Mouse (Mus musculus) forebrain, embryonic 14.5 days (tissue): ENCODE measurements at regions not wholly inside any gene's neighbourhood (a gene's known extent, or its start where the extent isn't known, plus 50 kb on each side); places are given as distances from the start of the nearest gene placed in this dataset.

ENCODE experiments used
- ATAC-seq: fragments of 200-750 bp; cut with Nextera tagmentation; 2 replicates; pipeline ENCODE4 v1.8.0; 2017; ENCODE audit warnings: mild to moderate bottlenecking, moderate library complexity
- DNase-seq: peaks from one replicate; pipeline ENCODE4 v3.0.0-alpha.2; 2015; ENCODE audit warnings: low spot score
- H3K27ac ChIP-seq: fragments of 300-500 bp; sonication (generic); 2 replicates; pipeline ENCODE4 v1.5.1; 2014; ENCODE audit warnings: low read depth, mild to moderate bottlenecking, control low read depth, low read length, moderate library complexity
- H3K27me3 ChIP-seq: fragments of 300-500 bp; sonication (generic); replicated peaks from 2 replicates; pipeline ENCODE4 v1.6.1; 2014; ENCODE audit warnings: low read length, control low read depth, mixed read lengths; ENCODE audit not compliant: control insufficient read depth, insufficient read depth
- H3K36me3 ChIP-seq: fragments of 300-500 bp; sonication (generic); 2 replicates; pipeline ENCODE4 v1.6.1; 2014; ENCODE audit warnings: low read length, control low read depth; ENCODE audit not compliant: control insufficient read depth, insufficient read depth
- H3K4me1 ChIP-seq: fragments of 300-500 bp; sonication (generic); 2 replicates; pipeline ENCODE4 v1.6.1; 2014; ENCODE audit warnings: antibody characterized with exemption, low read length, control low read depth; ENCODE audit not compliant: control insufficient read depth, insufficient read depth
- H3K4me2 ChIP-seq: fragments of 300-500 bp; sonication (generic); 2 replicates; pipeline ENCODE4 v1.6.1; 2014; ENCODE audit warnings: mild to moderate bottlenecking, control low read depth, low read length
- H3K4me3 ChIP-seq: fragments of 300-500 bp; sonication (generic); 2 replicates; pipeline ENCODE4 v1.5.1; 2014; ENCODE audit warnings: low read depth, low read length, control low read depth
- H3K9ac ChIP-seq: fragments of 300-500 bp; sonication (generic); 2 replicates; pipeline ENCODE4 v1.6.1; 2014; ENCODE audit warnings: mild to moderate bottlenecking, low read length, control low read depth, moderate library complexity
- H3K9me3 ChIP-seq: fragments of 300-500 bp; sonication (generic); replicated peaks from 2 replicates; pipeline ENCODE4 v1.6.1; 2016; ENCODE audit warnings: low read length, control low read depth, mixed read lengths; ENCODE audit not compliant: control insufficient read depth
- WGBS: fragments of 180-500 bp; shearing (Covaris S2); extraction: QIAGEN DNeasy Blood & Tissue Kit; methylation state at CpG from one replicate; pipeline ENCODE4 v1.1.7; 2014; 5-methylcytosine and 5-hydroxymethylcytosine counted together

- 45% methylated on average over 5 of the region's 5 CpGs for WGBS
- H3K4me3 ChIP-seq = no peak overlapping the region
- H3K27ac ChIP-seq = no peak overlapping the region
- H3K36me3 ChIP-seq = no peaks in the 10 kb centered on the region
- no peak overlapping the region for H3K4me2 ChIP-seq
- ATAC-seq = peak; percentile 59; the same call in 1 of the 2 replicates
- no peaks in the 10 kb centered on the region; the same call in 1 of the 2 replicates for H3K4me1 ChIP-seq
- peak; percentile 61 for DNase-seq
- no peak overlapping the region for H3K9ac ChIP-seq
- H3K9me3 ChIP-seq = no peaks in the 10 kb centered on the region
- H3K27me3 ChIP-seq = no peaks in the 10 kb centered on the region
Measured at GRCm38 (mm10) chr14:72845621-72846440, 136.0 kb upstream of the Fndc3a start.

- Histone ChIP-seq H3K4me2 (no peak overlapping the region), H3K4me3 (no peak overlapping the region), H3K27ac (no peak overlapping the region), H3K4me1 (no peaks in the 10 kb centered on the region; the same call in 1 of the 2 replicates), H3K27me3 (no peaks in the 10 kb centered on the region), H3K9ac (no peak overlapping the region), H3K36me3 (no peaks in the 10 kb centered on the region), H3K9me3 (no peaks in the 10 kb centered on the region)
- WGBS = 55% methylated on average over 5 of the region's 5 CpGs
- DNase-seq = peak; percentile 57
- ATAC-seq = peak; percentile 11
Measured at GRCm38 (mm10) chr14:72844753-72845369, 135.1 kb upstream of the Fndc3a start.

- 67% methylated on average over 1 of the region's 1 CpGs for WGBS
- Histone ChIP-seq H3K4me3 (no peak overlapping the region), H3K9ac (no peak overlapping the region), H3K4me1 (no peaks in the 10 kb centered on the region; the same call in 1 of the 2 replicates), H3K27ac (no peak overlapping the region), H3K27me3 (no peaks in the 10 kb centered on the region), H3K9me3 (no peaks in the 10 kb centered on the region), H3K4me2 (no peak overlapping the region), H3K36me3 (no peaks in the 10 kb centered on the region)
- no peak for DNase-seq
- ATAC-seq = no peak
Measured at GRCm38 (mm10) chr14:72841753-72842152, 131.9 kb upstream of the Fndc3a start.

GRCm38 (mm10) chr14:72835158-72835557 is 125.4 kb upstream of the Fndc3a start:
- Histone ChIP-seq H3K4me2 (no peak overlapping the region), H3K27me3 (no peaks in the 10 kb centered on the region), H3K9ac (no peak overlapping the region), H3K4me1 (no peaks in the 10 kb centered on the region), H3K4me3 (no peak overlapping the region), H3K36me3 (no peaks in the 10 kb centered on the region), H3K27ac (no peak overlapping the region), H3K9me3 (no peaks in the 10 kb centered on the region)
- DNase-seq = no peak
- no peak for ATAC-seq
- WGBS = 95% methylated on average over 4 of the region's 4 CpGs

- H3K4me1 ChIP-seq = no peaks in the 10 kb centered on the region
- H3K36me3 ChIP-seq = no peaks in the 10 kb centered on the region
- H3K4me2 ChIP-seq = no peak overlapping the region
- H3K27me3 ChIP-seq = no peaks in the 10 kb centered on the region
- no peak overlapping the region for H3K4me3 ChIP-seq
- ATAC-seq = no peak
- WGBS = 13% methylated on average over 5 of the region's 5 CpGs
- DNase-seq = no peak
- no peaks in the 10 kb centered on the region for H3K9me3 ChIP-seq
- no peak overlapping the region for H3K9ac ChIP-seq
- no peak overlapping the region for H3K27ac ChIP-seq
Measured at GRCm38 (mm10) chr14:72829261-72829660, 119.5 kb upstream of the Fndc3a start.

- H3K4me2 ChIP-seq = no peak overlapping the region
- H3K4me1 ChIP-seq = no peaks in the 10 kb centered on the region
- DNase-seq (no peak), ATAC-seq (no peak)
- no peak overlapping the region for H3K4me3 ChIP-seq
- H3K27ac ChIP-seq = no peak overlapping the region
- WGBS = 74% methylated on average over 4 of the region's 4 CpGs
- no peaks in the 10 kb centered on the region for H3K9me3 ChIP-seq
- H3K9ac ChIP-seq = no peak overlapping the region
- no peaks in the 10 kb centered on the region for H3K36me3 ChIP-seq
- H3K27me3 ChIP-seq = no peaks in the 10 kb centered on the region
Measured at GRCm38 (mm10) chr14:72825549-72825948, 115.7 kb upstream of the Fndc3a start.

DNA sequence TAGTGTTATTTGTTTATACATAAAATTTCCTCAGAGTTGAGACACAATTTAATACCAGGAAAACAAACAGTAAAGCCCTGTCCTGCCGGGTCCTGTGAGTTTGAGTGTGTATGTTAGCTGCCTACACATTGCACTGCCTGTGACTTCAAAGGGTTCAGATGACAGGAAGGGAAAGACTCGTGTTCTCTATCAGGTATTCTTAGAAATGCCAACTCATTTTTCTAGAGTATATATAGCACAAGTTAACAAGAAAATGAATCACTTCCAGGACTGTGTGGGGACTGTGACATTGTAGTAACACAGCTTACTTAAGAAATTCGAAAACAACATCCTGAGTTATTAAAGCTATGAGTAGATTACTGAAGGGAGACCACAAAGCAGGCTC is 112.4 kb upstream of the Fndc3a start:
- no peak overlapping the region for H3K27ac ChIP-seq
- WGBS = 76% methylated on average over 3 of the region's 3 CpGs
- H3K4me2 ChIP-seq = no peak overlapping the region
- H3K27me3 ChIP-seq = no peaks in the 10 kb centered on the region
- H3K4me3 ChIP-seq = no peak overlapping the region
- no peaks in the 10 kb centered on the region for H3K9me3 ChIP-seq
- no peaks in the 10 kb centered on the region for H3K36me3 ChIP-seq
- ATAC-seq (no peak), DNase-seq (no peak)
- no peak overlapping the region for H3K9ac ChIP-seq
- H3K4me1 ChIP-seq = 0 out of 2 replicates have a peak, but pooled peaks cover 4% of the 10 kb centered on the region

DNA sequence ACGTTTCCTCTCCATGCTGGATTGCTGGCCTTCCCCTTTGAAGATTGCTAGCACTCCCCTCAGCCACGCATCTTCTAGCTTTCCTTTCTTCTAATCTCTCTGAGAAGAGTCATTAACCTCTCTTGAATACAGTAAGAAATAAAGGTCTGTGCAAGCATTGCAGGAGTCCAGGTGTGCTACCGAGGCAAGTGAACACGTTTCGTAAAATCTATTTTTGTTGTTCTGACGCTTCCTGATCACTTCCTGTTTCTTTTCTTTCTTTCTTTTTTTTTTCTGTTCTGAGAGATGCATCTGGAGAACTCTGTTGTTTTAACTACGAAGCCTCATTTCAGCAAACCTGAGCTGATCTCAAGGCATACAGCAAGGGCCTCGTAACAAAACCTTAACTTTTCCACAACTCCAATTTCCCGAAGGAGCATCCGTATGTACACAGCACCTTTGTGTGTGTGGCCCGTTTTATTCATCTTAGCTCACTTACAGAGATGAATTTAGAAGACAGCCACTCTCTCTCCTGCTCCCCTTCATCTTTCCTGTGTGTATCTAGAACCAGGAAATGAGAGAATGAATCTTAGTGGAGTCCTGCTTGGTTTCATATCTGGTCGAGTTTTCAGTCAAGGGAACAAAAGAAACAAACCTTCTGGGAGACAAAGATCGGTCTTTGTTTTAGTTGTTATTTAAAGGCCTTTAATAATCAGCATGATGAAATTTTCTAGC is 111.9 kb upstream of the Fndc3a start:
- Histone ChIP-seq H3K9ac (no peak overlapping the region), H3K9me3 (no peaks in the 10 kb centered on the region), H3K4me3 (no peak overlapping the region), H3K27me3 (no peaks in the 10 kb centered on the region), H3K27ac (no peak overlapping the region), H3K4me1 (peaks cover 6% of the 10 kb centered on the region; the same call in 1 of the 2 replicates), H3K4me2 (no peak overlapping the region), H3K36me3 (no peaks in the 10 kb centered on the region)
- ATAC-seq (no peak), DNase-seq (no peak)
- WGBS = 83% methylated on average over 13 of the region's 13 CpGs
